Mouse (Mus musculus) regulatory T cell (primary cell): ENCODE measurements at regions not wholly inside any gene's neighbourhood (a gene's known extent, or its start where the extent isn't known, plus 50 kb on each side); places are given as distances from the start of the nearest gene placed in this dataset.

Source experiments
- in situ Hi-C: fragments of 300-600 bp; cut with MboI, MseI; formaldehyde crosslinking; loops from one replicate; pipeline ENCODE4 v1.15.1; 2025; ENCODE audit warnings: high pct_unique_total_duplicates

GRCm38 (mm10) chr6:123930951-123931350 is 77.7 kb upstream of the Vmn2r25 start:
- in situ Hi-C loops = loop anchor here (5.0 to 25.0 kb wide), 4 partner anchors 326 to 1494 kb away; partner anchors contain the start of genes Atn1 and Gm45234

- in situ Hi-C loops = loop anchor here (10.0 to 25.0 kb wide), 2 partner anchors 817 to 1501 kb away; partner anchors contain the start of genes Atn1 and Gm45234
Measured at GRCm38 (mm10) chr6:123937930-123938329, 84.7 kb upstream of the Vmn2r25 start.

GRCm38 (mm10) chr6:123961321-123961720 is 63.0 kb upstream of the Vmn2r26 start:
- in situ Hi-C loops = no loop called here

DNA sequence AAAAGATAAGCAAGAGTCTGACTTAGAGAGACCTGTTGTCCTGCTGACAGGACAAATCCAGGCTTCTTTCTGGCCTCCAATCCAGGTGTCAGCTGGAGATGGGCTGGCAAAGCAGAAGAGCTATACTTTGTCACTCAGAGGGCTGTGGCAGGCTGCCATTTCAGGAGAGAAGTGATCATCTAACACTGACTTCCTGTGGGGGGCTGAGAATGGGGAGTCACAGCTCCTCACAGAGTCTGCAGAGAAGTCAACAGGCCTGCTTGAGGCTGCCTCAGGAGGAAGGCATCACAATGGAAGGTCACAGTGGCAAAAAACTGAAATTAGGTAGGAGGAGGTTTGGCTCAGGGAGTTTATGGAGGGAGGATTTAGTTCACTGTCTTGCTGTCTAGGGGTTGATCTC is 53.2 kb upstream of the Vmn2r26 start:
- in situ Hi-C loops = no loop called here
